Mouse (Mus musculus): Measurements from ENCODE around the gene Sinhcaf. TPM values are rescaled to one million over a fixed set of nuclear protein-coding genes. Genes with fewer than 3 reads are reported as not detected.

The Sinhcaf gene
- total RNA-seq, 1 experiment from 2014 or later = 180 TPM

- ATAC-seq (replicated peaks in 1 of 2; ENCODE audit: insufficient read depth in 1 of 2, low FRiP score in 2 of 2, low TSS enrichment in 1 of 2, low read depth in 1 of 2, poor library complexity in 2 of 2, severe bottlenecking in 2 of 2) = no peak
These were observed 10.8 kb upstream of the Sinhcaf start for GRCm38 (mm10) chr6:148957046-148957445.

GRCm38 (mm10) chr6:148955641-148956420, 9.6 kb upstream of the Sinhcaf start:
- ATAC-seq (replicated peaks in 1 of 2; ENCODE audit: insufficient read depth in 1 of 2, low FRiP score in 2 of 2, low TSS enrichment in 1 of 2, low read depth in 1 of 2, poor library complexity in 2 of 2, severe bottlenecking in 2 of 2) = no peak

GRCm38 (mm10) chr6:148946881-148947405, 676 bp upstream of the Sinhcaf start:
- ATAC-seq (replicated peaks in 1 of 2; ENCODE audit: insufficient read depth in 1 of 2, low FRiP score in 2 of 2, low TSS enrichment in 1 of 2, low read depth in 1 of 2, poor library complexity in 2 of 2, severe bottlenecking in 2 of 2) = peak; percentile 5 to 9; a peak in 1 of 4 replicates

GRCm38 (mm10) chr6:148945509-148946408, 508 bp downstream of the Sinhcaf start:
- ATAC-seq (replicated peaks in 1 of 2; ENCODE audit: insufficient read depth in 1 of 2, low FRiP score in 2 of 2, low TSS enrichment in 1 of 2, low read depth in 1 of 2, poor library complexity in 2 of 2, severe bottlenecking in 2 of 2) = peak; percentile 8 to 27; a peak in 2 of 4 replicates

- ATAC-seq (replicated peaks in 1 of 2; ENCODE audit: insufficient read depth in 1 of 2, low FRiP score in 2 of 2, low TSS enrichment in 1 of 2, low read depth in 1 of 2, poor library complexity in 2 of 2, severe bottlenecking in 2 of 2) = peak; percentile 22 to 46; a peak in 2 of 4 replicates
These were observed 1.3 kb downstream of the Sinhcaf start for GRCm38 (mm10) chr6:148944767-148945508.

- no peak for ATAC-seq (replicated peaks in 1 of 2; ENCODE audit: insufficient read depth in 1 of 2, low FRiP score in 2 of 2, low TSS enrichment in 1 of 2, low read depth in 1 of 2, poor library complexity in 2 of 2, severe bottlenecking in 2 of 2)
These were observed 1.9 kb downstream of the Sinhcaf start for GRCm38 (mm10) chr6:148944344-148944766.

GRCm38 (mm10) chr6:148943695-148944094, 2.6 kb downstream of the Sinhcaf start:
- no peak for ATAC-seq (replicated peaks in 1 of 2; ENCODE audit: insufficient read depth in 1 of 2, low FRiP score in 2 of 2, low TSS enrichment in 1 of 2, low read depth in 1 of 2, poor library complexity in 2 of 2, severe bottlenecking in 2 of 2)

GRCm38 (mm10) chr6:148942406-148942805, 3.9 kb downstream of the Sinhcaf start:
- no peak for ATAC-seq (replicated peaks in 1 of 2; ENCODE audit: insufficient read depth in 1 of 2, low FRiP score in 2 of 2, low TSS enrichment in 1 of 2, low read depth in 1 of 2, poor library complexity in 2 of 2, severe bottlenecking in 2 of 2)

- no peak for ATAC-seq (replicated peaks in 1 of 2; ENCODE audit: insufficient read depth in 1 of 2, low FRiP score in 2 of 2, low TSS enrichment in 1 of 2, low read depth in 1 of 2, poor library complexity in 2 of 2, severe bottlenecking in 2 of 2)
These were observed 4.4 kb downstream of the Sinhcaf start for GRCm38 (mm10) chr6:148941880-148942279.

- peak; percentile 30 to 57; a peak in 1 of 4 replicates for ATAC-seq (replicated peaks in 1 of 2; ENCODE audit: insufficient read depth in 1 of 2, low FRiP score in 2 of 2, low TSS enrichment in 1 of 2, low read depth in 1 of 2, poor library complexity in 2 of 2, severe bottlenecking in 2 of 2)
These were observed 5.9 kb downstream of the Sinhcaf start for GRCm38 (mm10) chr6:148940383-148940782.

- no peak for ATAC-seq (replicated peaks in 1 of 2; ENCODE audit: insufficient read depth in 1 of 2, low FRiP score in 2 of 2, low TSS enrichment in 1 of 2, low read depth in 1 of 2, poor library complexity in 2 of 2, severe bottlenecking in 2 of 2)
These were observed 8.6 kb downstream of the Sinhcaf start for GRCm38 (mm10) chr6:148937693-148938092.

GRCm38 (mm10) chr6:148934961-148935590, 11.2 kb downstream of the Sinhcaf start:
- 0 out of 4 replicates have a peak, but pooled peaks of 1 of the 2 experiments have one; percentile 6 for ATAC-seq (replicated peaks in 1 of 2; ENCODE audit: insufficient read depth in 1 of 2, low FRiP score in 2 of 2, low TSS enrichment in 1 of 2, low read depth in 1 of 2, poor library complexity in 2 of 2, severe bottlenecking in 2 of 2)

GRCm38 (mm10) chr6:148931281-148931680, 15.0 kb downstream of the Sinhcaf start:
- ATAC-seq (replicated peaks in 1 of 2; ENCODE audit: insufficient read depth in 1 of 2, low FRiP score in 2 of 2, low TSS enrichment in 1 of 2, low read depth in 1 of 2, poor library complexity in 2 of 2, severe bottlenecking in 2 of 2) = no peak

- no peak for ATAC-seq (replicated peaks in 1 of 2; ENCODE audit: insufficient read depth in 1 of 2, low FRiP score in 2 of 2, low TSS enrichment in 1 of 2, low read depth in 1 of 2, poor library complexity in 2 of 2, severe bottlenecking in 2 of 2)
These were observed 27.3 kb downstream of the Sinhcaf start for GRCm38 (mm10) chr6:148918841-148919398.

GRCm38 (mm10) chr6:148917672-148918071, 28.6 kb downstream of the Sinhcaf start:
- no peak for ATAC-seq (replicated peaks in 1 of 2; ENCODE audit: insufficient read depth in 1 of 2, low FRiP score in 2 of 2, low TSS enrichment in 1 of 2, low read depth in 1 of 2, poor library complexity in 2 of 2, severe bottlenecking in 2 of 2)

GRCm38 (mm10) chr6:148916817-148917216, 29.4 kb downstream of the Sinhcaf start:
- 0 out of 4 replicates have a peak, but pooled peaks of 1 of the 2 experiments have one; percentile 22 for ATAC-seq (replicated peaks in 1 of 2; ENCODE audit: insufficient read depth in 1 of 2, low FRiP score in 2 of 2, low TSS enrichment in 1 of 2, low read depth in 1 of 2, poor library complexity in 2 of 2, severe bottlenecking in 2 of 2)
